Mouse (Mus musculus) forebrain, embryonic 12.5 days (tissue): Measurements from ENCODE around the gene Abca13. TPM values are rescaled to one million over a fixed set of nuclear protein-coding genes. Genes with fewer than 3 reads are reported as not detected.
"Not testable (repeated sequence)": the region's sequence is repeated elsewhere in the genome, so short reads cannot be mapped to it uniquely, and the experiment has no call there.

Experiments used
- ATAC-seq: fragments of 200-750 bp; cut with Nextera tagmentation; 2 replicates; pipeline ENCODE4 v1.8.0; 2017; ENCODE audit warnings: moderate TSS enrichment; ENCODE audit not compliant: low FRiP score
- H3K27ac ChIP-seq: fragments of 300-500 bp; sonication (generic); 2 replicates; pipeline ENCODE4 v1.5.1; 2016; ENCODE audit warnings: mild to moderate bottlenecking
- H3K27me3 ChIP-seq: fragments of 300-500 bp; sonication (generic); 2 replicates; pipeline ENCODE4 v1.6.1; 2016; ENCODE audit warnings: mild to moderate bottlenecking
- H3K36me3 ChIP-seq: fragments of 300-500 bp; sonication (generic); replicated peaks from 2 replicates; pipeline ENCODE4 v1.6.1; 2016; ENCODE audit warnings: mild to moderate bottlenecking
- H3K4me1 ChIP-seq: fragments of 300-500 bp; sonication (generic); 2 replicates; pipeline ENCODE4 v1.6.1; 2016
- H3K4me2 ChIP-seq: fragments of 300-500 bp; sonication (generic); 2 replicates; pipeline ENCODE4 v1.6.1; 2016; ENCODE audit warnings: mild to moderate bottlenecking, moderate library complexity
- H3K4me3 ChIP-seq: fragments of 300-500 bp; sonication (generic); replicated peaks from 2 replicates; pipeline ENCODE4 v1.5.1; 2016; ENCODE audit warnings: mild to moderate bottlenecking
- H3K9ac ChIP-seq: fragments of 300-500 bp; sonication (generic); 2 replicates; pipeline ENCODE4 v1.6.1; 2016; ENCODE audit warnings: mild to moderate bottlenecking
- H3K9me3 ChIP-seq: fragments of 300-500 bp; sonication (generic); 2 replicates; pipeline ENCODE4 v1.6.1; 2016
- whole genome bisulfite sequencing: fragments of 180-500 bp; shearing (Covaris S2); methylation state at CpG from one replicate; pipeline ENCODE4 v1.1.7; 2016; 5-methylcytosine and 5-hydroxymethylcytosine counted together
- polyA plus RNA-seq: library from polyadenylated mRNA; unstranded; fragments of >200 nt; fragmentation: Nextera tagmentation; extraction: Ambion mirVana; gene quantifications from 2 replicates; pipeline ENCODE4 v1.2.1, GENCODE M21; 2016

Abca13 gene
- polyA plus RNA-seq: 0.03 TPM in 2 replicates

- Histone ChIP-seq H3K27me3 (no peaks in the 10 kb centered on the region), H3K36me3 (no peaks in the 10 kb centered on the region), H3K4me1 (peaks cover 7% of the 10 kb centered on the region), H3K27ac (no peak within 1 kb of the TSS), H3K9ac (no peak within 1 kb of the TSS), H3K9me3 (no peaks in the 10 kb centered on the region), H3K4me3 (no peak within 1 kb of the TSS), H3K4me2 (no peak within 1 kb of the TSS; the same call in 1 of the 2 replicates)
- peak; percentile 63 for ATAC-seq
- 28% methylated on average over 12 of the region's 12 CpGs for WGBS
Observed at GRCm38 (mm10) chr11:9191555-9192131, at the start of gene Abca13. TSS of gene Abca13 (plus strand) at chr11:9191942.

- Histone ChIP-seq H3K4me1 (no peaks in the 10 kb centered on the region), H3K4me2 (no peak overlapping the region), H3K36me3 (no peaks in the 10 kb centered on the region), H3K27me3 (no peaks in the 10 kb centered on the region), H3K27ac (no peak overlapping the region), H3K9ac (no peak overlapping the region), H3K4me3 (no peak overlapping the region), H3K9me3 (no peaks in the 10 kb centered on the region)
- no peak for ATAC-seq
- 82% methylated on average over 2 of the region's 2 CpGs for WGBS
Observed at GRCm38 (mm10) chr11:9145113-9145512, 46.6 kb upstream of the Abca13 start.

GRCm38 (mm10) chr11:9146115-9146514, 45.6 kb upstream of the Abca13 start:
- no peak for ATAC-seq
- Histone ChIP-seq H3K9ac (no peak overlapping the region), H3K4me2 (no peak overlapping the region), H3K36me3 (no peaks in the 10 kb centered on the region), H3K27ac (no peak overlapping the region), H3K9me3 (no peaks in the 10 kb centered on the region), H3K4me1 (no peaks in the 10 kb centered on the region), H3K4me3 (no peak overlapping the region), H3K27me3 (no peaks in the 10 kb centered on the region)
- WGBS: 90% methylated on average over 4 of the region's 4 CpGs

- Histone ChIP-seq H3K9me3 (no peaks in the 10 kb centered on the region), H3K27ac (no peak overlapping the region), H3K4me3 (no peak overlapping the region), H3K9ac (no peak overlapping the region), H3K4me1 (no peaks in the 10 kb centered on the region), H3K36me3 (no peaks in the 10 kb centered on the region), H3K27me3 (no peaks in the 10 kb centered on the region), H3K4me2 (no peak overlapping the region)
- ATAC-seq: no peak
- WGBS: 85% methylated on average over 1 of the region's 1 CpGs
Observed at GRCm38 (mm10) chr11:9146683-9147082, 45.1 kb upstream of the Abca13 start.

GRCm38 (mm10) chr11:9148206-9148605, 43.5 kb upstream of the Abca13 start:
- WGBS: 89% methylated on average over 2 of the region's 2 CpGs
- no peaks in the 10 kb centered on the region for H3K36me3 ChIP-seq
- no peaks in the 10 kb centered on the region for H3K4me1 ChIP-seq
- no peaks in the 10 kb centered on the region for H3K9me3 ChIP-seq
- H3K4me3 ChIP-seq: no peak overlapping the region
- no peak overlapping the region for H3K4me2 ChIP-seq
- ATAC-seq: no peak
- no peak overlapping the region for H3K27ac ChIP-seq
- no peak overlapping the region for H3K9ac ChIP-seq
- no peaks in the 10 kb centered on the region for H3K27me3 ChIP-seq

GRCm38 (mm10) chr11:9150403-9150802, 41.3 kb upstream of the Abca13 start:
- 89% methylated on average over 25 of the region's 25 CpGs for WGBS
- H3K4me1 ChIP-seq, ATAC-seq: not testable (repeated sequence)

GRCm38 (mm10) chr11:9159953-9160352, 31.8 kb upstream of the Abca13 start:
- Histone ChIP-seq H3K27ac (no peak overlapping the region), H3K4me3 (no peak overlapping the region), H3K27me3 (no peaks in the 10 kb centered on the region), H3K9me3 (no peaks in the 10 kb centered on the region), H3K4me2 (no peak overlapping the region), H3K36me3 (no peaks in the 10 kb centered on the region), H3K4me1 (no peaks in the 10 kb centered on the region), H3K9ac (no peak overlapping the region)
- ATAC-seq: no peak
- WGBS: 82% methylated on average over 3 of the region's 3 CpGs

More at GRCm38 (mm10) chr11:9150403-9150802, 41.3 kb upstream of the Abca13 start:
- H3K4me3 ChIP-seq, H3K27ac ChIP-seq, H3K9ac ChIP-seq, H3K27me3 ChIP-seq, H3K4me2 ChIP-seq, H3K36me3 ChIP-seq, H3K9me3 ChIP-seq: not testable (repeated sequence)

GRCm38 (mm10) chr11:9167331-9167730, 24.4 kb upstream of the Abca13 start:
- H3K4me1 ChIP-seq: no peaks in the 10 kb centered on the region
- no peaks in the 10 kb centered on the region for H3K27me3 ChIP-seq
- WGBS: 94% methylated on average over 2 of the region's 2 CpGs
- H3K27ac ChIP-seq: no peak overlapping the region
- no peak for ATAC-seq
- H3K4me3 ChIP-seq: no peak overlapping the region
- H3K9me3 ChIP-seq: no peaks in the 10 kb centered on the region
- no peak overlapping the region for H3K9ac ChIP-seq
- H3K36me3 ChIP-seq: no peaks in the 10 kb centered on the region
- H3K4me2 ChIP-seq: no peak overlapping the region

GRCm38 (mm10) chr11:9181477-9181876, 10.3 kb upstream of the Abca13 start:
- H3K36me3 ChIP-seq: no peaks in the 10 kb centered on the region
- H3K4me3 ChIP-seq: no peak overlapping the region
- no peak for ATAC-seq
- no peak overlapping the region for H3K27ac ChIP-seq
- H3K9me3 ChIP-seq: no peaks in the 10 kb centered on the region
- no peak overlapping the region for H3K9ac ChIP-seq
- H3K4me1 ChIP-seq: no peaks in the 10 kb centered on the region
- H3K27me3 ChIP-seq: no peaks in the 10 kb centered on the region
- no peak overlapping the region for H3K4me2 ChIP-seq
- 91% methylated on average over 1 of the region's 1 CpGs for WGBS

GRCm38 (mm10) chr11:9189471-9189870, 2.3 kb upstream of the Abca13 start:
- H3K4me1 ChIP-seq, H3K9ac ChIP-seq, H3K27me3 ChIP-seq, ATAC-seq, H3K4me3 ChIP-seq, H3K27ac ChIP-seq, H3K4me2 ChIP-seq, H3K36me3 ChIP-seq, H3K9me3 ChIP-seq: not testable (repeated sequence)

- peak; percentile 65 for ATAC-seq
- WGBS: 35% methylated on average over 10 of the region's 11 CpGs
- no peak overlapping the region; the same call in 1 of the 2 replicates for H3K4me2 ChIP-seq
- no peak overlapping the region for H3K4me3 ChIP-seq
- H3K4me1 ChIP-seq: peaks cover 7% of the 10 kb centered on the region
- H3K36me3 ChIP-seq: no peaks in the 10 kb centered on the region
- H3K27me3 ChIP-seq: no peaks in the 10 kb centered on the region
- no peak overlapping the region for H3K9ac ChIP-seq
- no peaks in the 10 kb centered on the region for H3K9me3 ChIP-seq
- no peak overlapping the region for H3K27ac ChIP-seq
Observed at GRCm38 (mm10) chr11:9190772-9191554, 779 bp upstream of the Abca13 start.

- no peaks in the 10 kb centered on the region for H3K36me3 ChIP-seq
- H3K27me3 ChIP-seq: no peaks in the 10 kb centered on the region
- no peak for ATAC-seq
- H3K4me2 ChIP-seq: no peak overlapping the region
- no peak overlapping the region for H3K4me3 ChIP-seq
- no peak overlapping the region for H3K9ac ChIP-seq
- no peaks in the 10 kb centered on the region for H3K9me3 ChIP-seq
- 93% methylated on average over 3 of the region's 3 CpGs for WGBS
- no peak overlapping the region for H3K27ac ChIP-seq
- peaks cover 7% of the 10 kb centered on the region for H3K4me1 ChIP-seq
Observed at GRCm38 (mm10) chr11:9194861-9195260, 3.1 kb downstream of the Abca13 start.

- H3K9ac ChIP-seq: no peak overlapping the region
- ATAC-seq: no peak
- H3K27me3 ChIP-seq: no peaks in the 10 kb centered on the region
- no peaks in the 10 kb centered on the region for H3K4me1 ChIP-seq
- 68% methylated on average over 2 of the region's 2 CpGs for WGBS
- no peaks in the 10 kb centered on the region for H3K9me3 ChIP-seq
- H3K4me3 ChIP-seq: no peak overlapping the region
- no peak overlapping the region for H3K4me2 ChIP-seq
- no peak overlapping the region for H3K27ac ChIP-seq
- no peaks in the 10 kb centered on the region for H3K36me3 ChIP-seq
Observed at GRCm38 (mm10) chr11:9199868-9200267, 8.1 kb downstream of the Abca13 start.
